Mouse (Mus musculus): ENCODE results near the gene Phf2. TPM values are rescaled to one million over a fixed set of nuclear protein-coding genes. Genes with fewer than 3 reads are reported as not detected.
A peak's percentile ranks its signal among the peaks of the same experiment; 100 is the strongest.
"Not testable (repeated sequence)": the region's sequence is repeated elsewhere in the genome, so short reads cannot be mapped to it uniquely, and the experiment has no call there.

Phf2 gene
- polyA plus RNA-seq, 1 experiment from 2014 or later: 13.0 TPM

DNA sequence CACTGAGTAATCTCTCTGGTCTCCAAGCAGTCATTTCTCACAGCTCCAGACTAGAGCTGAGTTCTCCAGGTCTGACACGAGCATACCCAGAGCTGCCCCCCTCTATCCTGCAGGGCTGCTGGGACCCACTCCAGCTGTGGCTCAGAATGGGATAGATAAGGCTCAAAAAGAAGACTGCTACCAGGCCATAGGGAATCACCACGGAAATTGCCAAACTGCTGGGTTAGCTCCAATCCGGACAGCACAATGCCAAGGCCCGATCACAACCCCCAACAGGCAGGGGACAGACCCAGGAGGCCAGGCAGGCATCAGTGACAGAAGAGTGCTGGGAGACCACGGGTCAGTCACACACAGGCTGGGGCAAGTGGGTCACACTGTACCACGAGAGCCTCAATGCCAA is 12.9 kb downstream of the Phf2 start:
- no peak for DNase-seq (ENCODE audit: low spot score)

DNA sequence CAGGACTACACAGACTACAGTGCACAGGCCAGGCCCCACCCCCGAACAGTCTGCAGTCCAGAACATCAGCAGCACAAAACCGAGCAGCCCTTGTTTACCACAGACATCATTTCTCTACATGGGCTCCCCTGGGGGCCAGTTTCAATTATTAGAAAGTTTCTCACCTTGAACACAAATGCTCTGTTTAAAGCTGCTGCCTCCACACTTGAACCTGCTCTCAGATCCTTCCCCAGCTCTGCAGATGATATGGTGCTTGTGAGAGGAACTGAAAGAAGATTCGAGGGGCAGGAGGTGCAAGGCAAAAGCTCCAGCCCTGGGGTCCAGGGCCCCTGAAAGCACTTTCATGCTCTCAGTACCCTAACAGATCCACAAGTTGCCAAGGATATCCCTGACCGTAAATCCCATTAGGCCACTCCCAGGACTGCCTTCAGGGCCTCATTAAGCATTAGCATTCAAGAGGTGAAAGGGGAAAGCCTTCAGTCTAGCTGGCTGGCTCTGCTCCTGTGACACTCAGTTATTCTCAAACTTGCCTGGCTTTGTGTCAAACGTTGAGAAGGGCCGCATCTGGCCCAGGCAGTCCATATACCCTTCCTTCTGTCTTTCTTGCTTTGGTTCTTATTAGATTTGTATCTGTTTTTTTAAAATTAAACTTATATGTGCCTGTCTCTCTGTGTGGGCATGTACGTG is 13.5 kb downstream of the Phf2 start:
- no peak for DNase-seq (ENCODE audit: low spot score)

DNA sequence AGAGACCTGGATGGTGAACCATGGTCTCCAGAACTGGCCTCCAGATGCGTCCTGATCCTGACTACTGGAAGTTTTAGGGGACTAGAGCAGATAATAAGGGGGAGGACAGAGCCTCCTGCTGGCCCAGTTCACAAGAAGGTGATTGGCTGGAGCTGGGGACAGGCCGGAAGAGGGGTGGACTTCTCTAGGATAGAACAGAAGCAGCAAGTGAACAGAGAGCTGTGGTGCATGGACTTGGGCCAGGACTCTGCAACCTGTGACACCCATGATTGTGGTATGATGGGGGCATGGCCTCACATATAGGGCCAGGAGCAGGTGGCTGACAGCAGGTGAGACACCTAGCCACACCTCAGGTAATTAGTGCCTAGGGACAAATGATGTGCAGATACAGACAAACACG is 17.0 kb downstream of the Phf2 start:
- DNase-seq (ENCODE audit: low spot score): no peak

DNA sequence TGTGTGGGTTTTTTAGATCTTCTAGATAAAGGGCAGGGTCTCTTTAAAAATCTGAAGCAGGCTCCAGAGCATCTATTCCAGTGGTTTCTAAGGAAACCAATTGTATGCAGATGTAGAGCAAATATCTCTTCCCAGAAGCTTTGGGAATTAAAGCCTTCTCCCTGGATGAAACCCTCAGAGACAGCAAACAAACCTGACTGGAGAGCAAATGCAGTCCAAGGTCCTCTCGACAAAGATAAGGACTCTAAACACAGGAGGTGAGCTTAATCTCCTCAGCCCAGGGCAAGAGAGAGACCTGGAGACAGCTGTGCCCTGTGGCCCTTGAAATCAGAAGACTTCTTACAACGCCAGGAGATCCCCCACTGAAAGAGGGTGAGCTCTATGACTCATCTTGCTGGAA is 17.4 kb downstream of the Phf2 start:
- DNase-seq (ENCODE audit: low spot score): no peak

DNA sequence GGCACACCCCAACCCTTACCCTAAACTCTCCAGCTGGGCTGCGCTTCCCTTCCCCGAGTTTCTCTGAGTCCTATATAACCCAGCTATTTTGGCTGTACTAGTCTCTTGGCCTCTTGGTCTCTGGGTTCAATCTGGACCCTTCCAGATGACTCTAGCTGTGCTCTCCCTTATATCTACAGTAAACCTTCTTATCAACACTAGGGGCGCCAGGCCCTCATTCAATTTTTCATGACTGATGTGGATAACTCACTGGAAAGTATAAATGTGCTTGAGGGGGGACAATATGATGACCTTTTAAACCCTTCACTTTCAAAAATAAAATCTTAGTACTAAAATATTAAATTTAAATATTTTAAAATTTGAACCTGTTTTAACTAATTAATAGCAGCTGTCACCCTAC is 18.1 kb downstream of the Phf2 start:
- DNase-seq (ENCODE audit: low spot score): no peak

DNA sequence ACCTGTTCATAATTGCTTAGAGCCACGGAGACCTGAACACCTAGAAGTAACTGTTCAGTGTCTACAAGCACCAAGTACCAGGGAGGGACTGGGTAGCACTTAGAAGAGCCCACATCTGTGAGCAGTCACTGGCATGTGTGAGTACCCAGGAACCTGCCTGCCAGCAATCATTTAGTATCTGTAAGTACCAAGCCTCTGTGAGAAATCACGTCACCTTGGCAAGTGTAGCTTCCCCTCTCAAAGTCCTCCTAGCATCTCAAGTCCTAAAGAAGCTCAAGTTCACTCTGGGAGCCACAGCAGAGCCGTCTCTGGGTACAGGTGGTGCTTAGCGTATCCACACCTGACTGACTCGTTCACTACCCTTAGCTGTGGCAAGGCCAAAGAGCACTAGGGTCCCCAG is 19.2 kb downstream of the Phf2 start:
- no peak for DNase-seq (ENCODE audit: low spot score)

DNA sequence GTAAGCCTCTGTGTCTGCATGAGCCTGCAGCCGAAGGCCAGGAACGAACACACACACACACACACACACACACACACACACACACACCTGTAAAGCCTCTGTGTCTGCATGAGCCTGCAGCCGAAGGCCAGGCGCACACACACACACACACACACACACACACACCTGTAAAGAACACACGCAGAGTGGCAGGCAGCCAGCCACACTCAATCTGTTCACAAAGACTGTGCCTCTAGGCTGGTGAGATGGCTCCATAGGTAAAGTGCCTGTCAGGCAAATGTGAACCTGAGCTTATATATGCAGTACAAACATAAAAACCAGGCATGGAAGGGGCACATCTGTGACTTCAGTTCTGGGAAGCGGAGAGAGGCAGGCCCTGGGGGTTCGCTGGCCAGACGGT is 20.1 kb downstream of the Phf2 start:
- DNase-seq (ENCODE audit: low spot score): no peak

DNA sequence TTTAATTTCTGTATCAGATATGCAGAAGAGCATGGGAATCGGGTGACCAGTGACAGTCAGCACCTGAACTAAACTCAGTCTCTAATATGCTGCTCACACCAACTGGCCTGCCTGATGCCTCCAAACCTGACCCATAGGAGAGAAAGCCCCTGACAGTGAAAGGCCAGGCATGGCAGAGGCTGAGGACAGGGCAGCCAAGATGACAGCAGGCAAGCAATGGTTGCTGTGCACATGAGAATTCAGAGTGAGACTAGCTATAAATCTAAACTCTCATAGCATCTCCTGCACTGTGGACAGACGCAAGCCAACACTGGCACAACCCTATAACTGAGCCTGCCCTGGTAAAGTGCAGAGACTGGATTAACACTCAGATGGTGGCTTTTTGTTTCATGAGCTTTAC is 20.6 kb downstream of the Phf2 start:
- no peak for DNase-seq (ENCODE audit: low spot score)

DNA sequence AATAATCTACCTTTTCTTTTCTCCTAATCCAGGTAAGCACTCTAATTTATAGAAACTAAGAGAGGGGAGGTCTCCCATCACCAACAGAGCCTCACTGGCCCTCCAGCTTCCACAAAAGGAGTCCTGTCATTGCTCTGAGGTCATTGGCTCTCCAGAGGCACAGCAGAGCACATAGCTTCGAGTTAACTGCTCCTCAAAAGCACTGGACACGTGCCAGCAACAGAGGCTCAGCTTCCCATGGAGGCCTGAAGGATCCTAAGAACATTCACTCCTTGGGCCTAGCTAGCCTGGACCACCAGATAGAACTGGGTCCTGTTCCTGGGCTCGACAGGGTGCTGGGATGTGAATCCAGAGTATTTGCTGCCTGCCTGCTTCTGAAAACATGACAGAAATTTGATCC is 21.8 kb downstream of the Phf2 start:
- DNase-seq (ENCODE audit: low spot score): no peak

DNA sequence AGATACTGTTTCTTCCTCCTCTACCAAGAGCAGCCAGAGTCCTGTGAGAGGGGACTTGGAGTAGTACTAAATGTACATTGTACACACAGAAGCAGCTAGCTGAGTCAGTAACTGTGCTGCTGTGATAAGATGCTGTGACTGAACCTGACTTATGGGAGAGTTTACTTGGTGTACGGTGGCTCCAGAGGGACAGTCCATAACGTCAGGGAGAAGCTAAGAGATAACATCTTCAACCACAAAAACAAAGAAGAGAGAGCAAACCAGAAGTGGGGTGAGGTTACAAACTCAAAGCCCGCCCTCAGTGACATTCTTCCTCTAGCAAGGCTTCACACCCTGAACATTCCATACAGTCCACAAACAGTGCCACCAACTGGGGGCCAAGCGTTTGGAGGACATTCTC is 25.6 kb downstream of the Phf2 start:
- DNase-seq (ENCODE audit: low spot score): peak; percentile 74

DNA sequence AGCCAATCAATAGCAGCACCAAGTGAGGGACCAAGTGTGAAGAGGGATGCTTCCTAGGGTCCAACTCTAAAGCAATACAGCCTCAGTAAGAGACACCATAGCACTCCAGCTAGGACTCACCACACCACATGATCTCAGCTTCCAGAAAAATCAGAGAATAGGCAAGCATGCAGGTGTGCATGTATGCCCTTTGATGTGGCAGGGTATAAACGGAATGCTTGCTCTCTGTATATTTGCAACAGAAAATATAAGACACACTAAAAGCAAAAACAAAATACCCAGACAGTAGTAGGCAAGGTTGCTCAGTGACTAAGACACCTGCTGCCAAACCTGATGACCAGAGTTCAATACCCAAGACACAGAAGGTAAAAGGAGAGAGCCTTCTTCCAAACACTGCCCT is 27.4 kb downstream of the Phf2 start:
- peak; percentile 71 for DNase-seq (ENCODE audit: low spot score)

DNA sequence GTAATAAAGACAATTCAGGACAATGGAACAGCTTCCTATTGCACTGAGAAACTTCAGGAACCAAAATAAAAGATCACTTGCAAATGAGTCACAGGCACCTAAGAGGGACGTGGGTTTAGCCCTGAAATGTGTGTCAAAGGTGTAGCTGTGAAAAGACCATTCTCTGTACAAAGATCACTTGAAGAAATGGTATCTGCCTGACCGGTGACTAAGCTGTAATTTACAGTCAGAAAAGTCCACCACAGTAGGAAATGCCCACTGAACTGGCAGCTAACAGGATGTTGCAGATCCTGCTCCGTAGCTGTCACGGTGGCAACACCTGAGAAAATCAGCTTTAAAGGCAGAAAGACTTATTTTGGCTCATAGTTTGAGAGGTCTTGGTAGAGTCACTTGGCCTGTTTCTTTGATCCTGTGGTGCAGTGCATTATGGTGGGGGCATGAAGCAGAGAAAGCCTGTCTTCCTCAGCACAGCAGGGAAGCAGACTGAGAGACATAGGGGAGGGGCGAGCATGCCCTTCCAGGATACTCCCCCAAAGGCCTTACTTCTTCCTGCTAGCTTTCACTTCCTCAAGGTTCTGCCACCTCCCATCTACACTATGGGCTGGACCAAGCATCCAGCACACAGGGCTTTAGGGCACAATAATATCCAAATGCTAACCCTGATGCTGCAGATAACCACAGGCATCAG is 28.9 kb downstream of the Phf2 start:
- peak; percentile 54 for DNase-seq (ENCODE audit: low spot score)

DNA sequence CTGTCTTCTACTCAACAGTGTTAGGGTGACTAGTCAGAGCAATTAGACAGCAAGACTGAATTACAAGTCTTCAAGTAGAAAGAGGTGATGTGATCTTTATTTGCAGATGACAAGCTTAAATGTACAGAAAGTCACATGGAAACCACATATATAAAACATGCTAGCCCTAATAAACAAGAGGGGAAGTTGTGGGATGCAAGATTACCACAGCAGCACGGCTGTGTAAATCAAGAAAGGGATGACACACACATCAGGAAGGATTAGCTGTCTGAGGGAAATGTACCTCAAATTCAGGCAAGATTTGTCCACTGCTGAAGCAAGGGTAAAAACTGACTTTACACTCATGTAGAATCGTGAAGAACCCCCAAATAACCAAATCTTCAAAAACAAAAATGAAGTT is 32.6 kb downstream of the Phf2 start:
- no peak for DNase-seq (ENCODE audit: low spot score)

DNA sequence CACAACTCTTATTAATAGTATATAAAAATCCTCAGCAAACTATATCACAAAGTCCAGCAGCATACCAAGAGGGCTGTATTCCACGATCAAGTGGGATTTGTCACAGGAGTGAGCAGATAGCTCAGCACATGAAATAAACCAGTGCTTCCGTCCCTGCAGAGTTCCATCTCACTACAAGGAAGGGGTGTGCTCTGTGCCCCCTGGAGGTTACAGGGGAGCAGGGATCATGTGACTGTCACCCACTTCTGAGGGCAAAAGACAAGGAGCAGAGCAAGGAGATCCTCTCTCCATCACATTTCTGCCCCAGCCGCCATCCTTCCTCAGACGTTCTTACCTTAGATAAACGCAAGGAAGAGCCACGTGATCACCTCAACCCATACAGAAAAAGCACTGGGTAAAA is 33.4 kb downstream of the Phf2 start:
- DNase-seq (ENCODE audit: low spot score): no peak

DNA sequence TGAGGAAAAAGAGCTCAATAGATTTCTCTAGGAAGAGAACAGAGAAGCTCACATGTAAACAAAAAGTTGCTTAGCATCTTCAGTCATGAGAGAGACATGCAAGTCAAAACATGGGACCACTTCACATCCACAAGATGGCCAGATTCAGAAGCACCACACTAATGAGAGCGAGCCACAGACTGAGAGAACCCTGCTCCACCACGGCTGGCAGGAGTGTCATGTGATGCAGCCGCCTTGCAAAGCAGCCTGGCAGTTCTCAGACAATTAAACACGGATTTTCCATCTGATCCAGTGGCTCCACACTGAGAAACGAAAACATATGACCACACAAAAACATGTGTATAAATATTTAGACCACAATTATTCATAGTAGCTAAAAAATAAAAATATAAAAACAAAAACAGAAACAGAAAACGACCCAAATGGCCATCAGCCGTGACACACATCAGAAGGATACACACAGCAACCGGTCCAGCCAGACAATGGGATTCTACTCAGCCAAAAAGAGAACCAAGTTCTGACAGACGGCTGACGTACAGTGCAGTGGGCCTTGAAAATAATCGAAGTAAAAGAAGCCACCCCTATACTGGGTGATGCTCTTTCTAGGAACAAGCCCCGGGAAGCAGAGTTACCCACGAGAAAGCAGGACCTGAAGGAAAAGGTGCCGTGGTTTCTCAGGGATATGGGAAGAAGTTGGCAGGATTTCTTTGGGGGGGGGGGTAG is 40.2 kb downstream of the Phf2 start:
- DNase-seq (ENCODE audit: low spot score): no peak

DNA sequence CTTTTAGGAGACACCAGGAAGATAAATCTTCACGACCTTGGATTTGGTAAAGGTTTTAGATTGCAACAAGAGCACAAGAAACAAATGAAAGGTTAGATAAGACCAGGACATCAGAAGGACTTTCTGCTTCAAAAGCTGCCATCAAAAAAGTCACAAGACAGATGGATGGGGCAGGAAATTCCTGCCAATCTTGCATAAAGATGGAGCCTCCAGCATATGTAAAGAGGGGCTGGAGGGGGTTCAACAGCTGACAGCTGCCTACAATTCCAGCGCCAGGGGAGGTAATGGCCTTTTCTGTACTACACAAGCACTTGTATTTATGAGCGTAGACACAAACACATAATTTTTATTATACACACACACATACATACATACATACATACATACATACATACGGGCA is 41.1 kb downstream of the Phf2 start:
- DNase-seq (ENCODE audit: low spot score): no peak

DNA sequence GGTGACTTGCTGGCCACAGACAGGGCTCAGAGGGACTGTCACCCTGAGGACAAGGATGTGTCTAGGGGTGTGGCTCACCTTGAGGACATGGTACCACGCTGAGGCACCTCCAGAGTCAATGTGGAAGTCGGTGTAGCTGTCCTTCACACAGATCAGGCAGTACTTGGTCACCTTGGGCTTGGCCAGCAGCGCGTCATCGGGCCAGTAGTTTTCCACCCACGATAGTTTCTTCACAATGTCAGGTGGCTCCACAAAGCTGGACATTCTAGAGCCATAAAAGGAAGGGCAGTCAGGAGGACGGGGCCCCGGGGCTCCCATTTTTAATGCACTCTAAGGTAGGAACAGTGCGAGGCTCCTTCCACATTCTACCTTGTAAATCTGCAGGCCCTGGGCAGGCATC is 48.0 kb downstream of the Phf2 start:
- no peak for DNase-seq (ENCODE audit: low spot score)

DNA sequence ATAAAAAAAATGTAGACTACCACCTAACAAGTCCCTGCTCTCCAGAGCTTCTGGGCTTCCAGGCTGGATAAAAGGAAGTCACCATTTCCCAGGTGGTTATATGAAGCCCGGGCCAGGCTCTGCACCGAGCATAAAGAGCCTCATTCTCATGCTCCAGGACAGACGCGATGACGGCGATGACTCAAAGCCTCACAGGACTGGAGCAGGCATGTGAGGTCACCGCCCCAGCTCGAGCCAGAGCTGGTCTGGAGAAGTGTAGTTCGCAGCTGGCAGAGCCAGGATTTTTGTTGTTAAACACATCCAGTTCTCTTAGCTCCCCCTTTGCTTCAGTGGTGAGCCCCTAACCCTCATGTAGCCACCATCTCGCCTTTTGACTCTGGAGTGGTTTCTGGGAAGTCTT is 48.6 kb downstream of the Phf2 start:
- no peak for DNase-seq (ENCODE audit: low spot score)

DNA sequence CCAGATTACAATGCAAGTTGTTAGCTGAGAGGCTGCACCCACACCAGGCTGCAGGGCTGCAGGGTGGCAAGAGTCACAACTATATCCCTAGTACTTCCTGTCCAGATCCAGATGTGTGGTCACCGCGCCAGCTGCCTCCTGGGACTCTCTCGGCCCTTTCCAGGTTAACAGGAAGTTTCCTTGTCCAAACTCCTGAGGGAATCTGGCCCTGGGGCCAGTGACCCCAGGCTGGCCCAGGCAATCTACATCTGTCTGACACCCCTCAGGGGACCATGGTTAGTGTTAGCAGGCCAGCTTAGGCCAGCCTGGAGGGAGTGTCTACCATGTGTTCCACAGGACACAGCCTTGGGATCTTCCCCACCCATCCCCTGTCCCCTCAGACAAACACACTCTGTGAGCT is 51.8 kb downstream of the Phf2 start:
- no peak for DNase-seq (ENCODE audit: low spot score)

DNA sequence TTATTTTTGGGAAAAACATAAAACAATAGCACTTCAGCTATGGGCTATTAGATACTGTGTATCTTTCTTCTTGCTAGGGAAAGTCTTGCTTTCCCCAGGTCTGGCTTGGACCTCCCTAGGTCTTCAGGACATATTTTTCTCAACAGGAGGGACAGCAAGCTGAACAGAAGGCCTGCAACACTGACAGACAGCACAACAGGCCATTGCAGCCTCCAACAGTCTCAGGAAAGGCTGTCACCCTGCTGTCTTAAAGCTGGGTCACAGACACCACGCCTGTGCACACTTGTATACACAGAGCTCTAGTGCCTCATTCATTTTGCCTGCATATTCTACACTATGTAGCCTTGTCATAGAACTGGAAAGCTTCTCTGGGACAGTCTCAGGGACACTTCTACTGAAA is 56.5 kb downstream of the Phf2 start:
- no peak for DNase-seq (ENCODE audit: low spot score)

DNA sequence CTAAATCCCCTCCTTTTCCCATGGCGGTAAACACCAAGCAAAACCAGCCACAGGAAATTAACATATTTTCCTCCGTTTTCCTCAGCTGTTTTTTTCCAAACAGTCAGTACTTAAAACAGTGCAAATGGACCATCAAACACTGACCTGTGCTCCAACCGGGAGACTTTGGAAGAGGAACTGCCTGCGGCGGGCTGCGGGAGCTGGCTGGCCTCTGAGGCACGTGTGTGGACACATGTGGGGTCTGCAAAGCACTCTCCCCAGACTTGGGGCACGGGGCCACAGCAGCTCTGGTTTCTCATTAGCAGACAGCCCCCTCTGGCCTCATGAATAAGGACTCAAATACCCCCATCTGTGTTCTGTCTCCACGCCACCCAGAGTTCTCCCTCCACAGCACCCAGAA is 59.9 kb downstream of the Phf2 start:
- no peak for DNase-seq (ENCODE audit: low spot score)

DNA sequence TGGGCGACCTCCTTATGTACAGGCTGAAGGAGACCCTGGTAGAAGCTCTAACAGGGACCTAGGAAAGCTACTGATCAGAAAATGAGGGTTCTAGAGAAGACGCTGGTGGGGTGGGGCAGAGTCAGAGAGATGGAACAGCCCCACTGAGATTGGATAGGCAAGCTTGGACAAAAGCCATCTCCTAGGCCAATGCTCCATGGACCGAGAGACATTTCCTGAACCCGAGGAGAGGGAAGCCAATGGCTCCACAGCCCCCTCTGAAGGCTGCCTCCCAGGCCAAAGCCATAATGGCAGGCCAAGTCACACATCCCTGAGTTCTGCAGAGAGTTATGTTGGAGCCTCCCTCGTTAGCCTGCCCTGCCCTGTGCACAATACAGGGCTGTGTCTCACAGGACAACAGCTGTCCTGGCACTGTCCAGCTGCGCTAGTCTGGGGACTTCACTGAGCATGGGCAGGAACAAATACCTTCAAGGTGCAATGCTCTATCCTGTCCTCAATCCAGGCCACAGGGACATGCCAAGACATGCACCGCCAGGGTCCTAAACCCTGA is 60.6 kb downstream of the Phf2 start:
- DNase-seq (ENCODE audit: low spot score): no peak

DNA sequence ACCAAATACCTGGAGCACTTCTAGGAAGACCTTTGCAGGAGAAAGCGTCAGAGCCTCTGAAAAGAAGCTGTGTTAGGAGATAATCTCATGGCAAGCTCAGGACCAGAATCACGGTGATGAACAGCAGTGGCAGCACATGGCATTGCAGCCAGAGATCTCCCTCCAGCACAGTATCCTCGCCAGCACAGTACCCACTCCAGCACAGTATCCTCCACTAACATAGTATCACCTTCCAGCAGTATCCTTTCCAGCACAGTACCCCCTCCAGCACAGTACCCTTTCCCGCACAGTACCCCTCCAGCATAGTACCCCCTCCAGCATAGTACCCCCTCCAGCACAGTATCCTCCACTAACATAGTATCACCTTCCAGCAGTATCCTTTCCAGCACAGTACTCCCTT is 61.3 kb downstream of the Phf2 start:
- DNase-seq (ENCODE audit: low spot score): not testable (repeated sequence)
